Comparison of ENCODE assay signal across 23 mouse cellular contexts in genomic region chr13:120258817-120259658, GRCm38 (mm10). TPM values are rescaled to one million over a fixed set of nuclear protein-coding genes. Genes with fewer than 3 reads are reported as not detected.
"Had no signal": no experiment of that assay in that cellular context is flagged by ENCODE, and none has a peak within 500 bp of the region (broad histone marks: within the 10 kb centered on the region; RNA-seq: fewer than 3 reads in every experiment).

No protein-coding gene starts in this region.

RNA-seq across cellular contexts. Expression of gene AF067061, which starts 3.9 kb away (rescaled TPM):
- total RNA-seq: layer of hippocampus, adult 8-10 months; layer of hippocampus, postnatal 10 days; layer of hippocampus, postnatal 36 days; left cerebral cortex, adult 2 months; left cerebral cortex, postnatal 10 days; left cerebral cortex, postnatal 36 days; liver, adult 2 months; megakaryocyte-erythroid progenitor cell, adult 5-6 weeks; midbrain, postnatal 0 days had no signal
- polyA plus RNA-seq: kidney, embryonic 15.5 days; limb, embryonic 11.5 days; limb, embryonic 14.5 days; liver, adult 2 months; liver, embryonic 13.5 days; liver, embryonic 16.5 days; lung, embryonic 14.5 days; lung, postnatal 0 days; macrophage; midbrain, embryonic 11.5 days; midbrain, embryonic 14.5 days; midbrain, postnatal 0 days; neural tube, embryonic 13.5 days; stomach, embryonic 14.5 days; stomach, postnatal 0 days had no signal

RNA-seq across cellular contexts. Expression of gene Gm21731, which starts 20.1 kb away (rescaled TPM):
- total RNA-seq: layer of hippocampus, adult 8-10 months; layer of hippocampus, postnatal 10 days; layer of hippocampus, postnatal 36 days; left cerebral cortex, adult 2 months; left cerebral cortex, postnatal 10 days; left cerebral cortex, postnatal 36 days; liver, adult 2 months; megakaryocyte-erythroid progenitor cell, adult 5-6 weeks; midbrain, postnatal 0 days had no signal
- polyA plus RNA-seq: kidney, embryonic 15.5 days; limb, embryonic 11.5 days; limb, embryonic 14.5 days; liver, adult 2 months; liver, embryonic 13.5 days; liver, embryonic 16.5 days; lung, embryonic 14.5 days; lung, postnatal 0 days; macrophage; midbrain, embryonic 11.5 days; midbrain, embryonic 14.5 days; midbrain, postnatal 0 days; neural tube, embryonic 13.5 days; stomach, embryonic 14.5 days; stomach, postnatal 0 days; thymus, adult 2 months had no signal

RNA-seq across cellular contexts. Expression of gene BC147527, which starts 41.2 kb away (rescaled TPM):
- total RNA-seq: layer of hippocampus, postnatal 10 days; layer of hippocampus, postnatal 36 days; left cerebral cortex, adult 2 months; left cerebral cortex, postnatal 10 days; left cerebral cortex, postnatal 36 days; midbrain, postnatal 0 days had no signal
- polyA plus RNA-seq: liver, adult 2 months; midbrain, embryonic 11.5 days; midbrain, postnatal 0 days had no signal

RNA-seq across cellular contexts. Expression of gene Gm21762, which starts 43.3 kb away (rescaled TPM):
- total RNA-seq: layer of hippocampus, adult 8-10 months; layer of hippocampus, postnatal 10 days; layer of hippocampus, postnatal 36 days; left cerebral cortex, adult 2 months; left cerebral cortex, postnatal 10 days; left cerebral cortex, postnatal 36 days; megakaryocyte-erythroid progenitor cell, adult 5-6 weeks; midbrain, postnatal 0 days had no signal
- polyA plus RNA-seq: kidney, embryonic 15.5 days; limb, embryonic 11.5 days; limb, embryonic 14.5 days; liver, embryonic 13.5 days; liver, embryonic 16.5 days; lung, embryonic 14.5 days; lung, postnatal 0 days; midbrain, embryonic 11.5 days; midbrain, embryonic 14.5 days; midbrain, postnatal 0 days; neural tube, embryonic 13.5 days; stomach, embryonic 14.5 days; stomach, postnatal 0 days had no signal

RNA-seq across cellular contexts. Expression of gene Tcstv3, which starts 57.6 kb away (rescaled TPM):
- total RNA-seq: layer of hippocampus, adult 8-10 months; layer of hippocampus, postnatal 10 days; layer of hippocampus, postnatal 36 days; left cerebral cortex, adult 2 months; left cerebral cortex, postnatal 10 days; left cerebral cortex, postnatal 36 days; liver, adult 2 months; megakaryocyte-erythroid progenitor cell, adult 5-6 weeks; midbrain, postnatal 0 days had no signal
- polyA plus RNA-seq: kidney, embryonic 15.5 days; limb, embryonic 11.5 days; limb, embryonic 14.5 days; liver, adult 2 months; liver, embryonic 13.5 days; liver, embryonic 16.5 days; lung, embryonic 14.5 days; lung, postnatal 0 days; macrophage; midbrain, embryonic 11.5 days; midbrain, embryonic 14.5 days; midbrain, postnatal 0 days; neural tube, embryonic 13.5 days; stomach, embryonic 14.5 days; stomach, postnatal 0 days; thymus, adult 2 months had no signal
